Mouse (Mus musculus) kidney, embryonic 15.5 days (tissue): ENCODE results near the gene Rad9a. TPM values are rescaled to one million over a fixed set of nuclear protein-coding genes. Genes with fewer than 3 reads are reported as not detected.
A peak's percentile ranks its signal among the peaks of the same experiment; 100 is the strongest.

Source experiments
- ATAC-seq: fragments of 200-750 bp; cut with Nextera tagmentation; replicated peaks from 2 replicates; pipeline ENCODE4 v1.8.0; 2017; ENCODE audit warnings: moderate TSS enrichment; ENCODE audit not compliant: low FRiP score
- H3K27ac ChIP-seq: fragments of 300-500 bp; sonication (generic); 2 replicates; pipeline ENCODE4 v1.5.1; 2015; ENCODE audit warnings: mild to moderate bottlenecking, inconsistent platforms
- H3K27me3 ChIP-seq: fragments of 300-500 bp; sonication (generic); 2 replicates; pipeline ENCODE4 v1.6.1; 2015; ENCODE audit warnings: inconsistent platforms
- H3K36me3 ChIP-seq: fragments of 300-500 bp; sonication (generic); 2 replicates; pipeline ENCODE4 v1.6.1; 2015; ENCODE audit warnings: inconsistent platforms
- H3K4me1 ChIP-seq: fragments of 300-500 bp; sonication (generic); 2 replicates; pipeline ENCODE4 v1.6.1; 2015; ENCODE audit warnings: inconsistent platforms
- H3K4me2 ChIP-seq: fragments of 300-500 bp; sonication (generic); 2 replicates; pipeline ENCODE4 v1.6.1; 2015; ENCODE audit warnings: moderate library complexity, mild to moderate bottlenecking, inconsistent platforms
- H3K4me3 ChIP-seq: fragments of 300-500 bp; sonication (generic); replicated peaks from 2 replicates; pipeline ENCODE4 v1.5.1; 2015; ENCODE audit warnings: mild to moderate bottlenecking, inconsistent platforms
- H3K9ac ChIP-seq: fragments of 300-500 bp; sonication (generic); 2 replicates; pipeline ENCODE4 v1.6.1; 2015; ENCODE audit warnings: mild to moderate bottlenecking, inconsistent platforms
- H3K9me3 ChIP-seq: fragments of 300-500 bp; sonication (generic); replicated peaks from 2 replicates; pipeline ENCODE4 v1.6.1; 2016; ENCODE audit warnings: inconsistent platforms
- WGBS: fragments of 180-500 bp; shearing (Covaris S2); methylation state at CpG from one replicate; pipeline ENCODE4 v1.1.7; 2015; ENCODE audit warnings: mixed read lengths; 5-methylcytosine and 5-hydroxymethylcytosine counted together
- polyA plus RNA-seq: library from polyadenylated mRNA; unstranded; fragments of >200 nt; fragmentation: Nextera tagmentation; extraction: Ambion mirVana; gene quantifications from 2 replicates; pipeline ENCODE4 v1.2.1, GENCODE M21; 2015

Gene Rad9a
- polyA plus RNA-seq, 1 experiment from 2014 or later: 38.2 TPM

DNA sequence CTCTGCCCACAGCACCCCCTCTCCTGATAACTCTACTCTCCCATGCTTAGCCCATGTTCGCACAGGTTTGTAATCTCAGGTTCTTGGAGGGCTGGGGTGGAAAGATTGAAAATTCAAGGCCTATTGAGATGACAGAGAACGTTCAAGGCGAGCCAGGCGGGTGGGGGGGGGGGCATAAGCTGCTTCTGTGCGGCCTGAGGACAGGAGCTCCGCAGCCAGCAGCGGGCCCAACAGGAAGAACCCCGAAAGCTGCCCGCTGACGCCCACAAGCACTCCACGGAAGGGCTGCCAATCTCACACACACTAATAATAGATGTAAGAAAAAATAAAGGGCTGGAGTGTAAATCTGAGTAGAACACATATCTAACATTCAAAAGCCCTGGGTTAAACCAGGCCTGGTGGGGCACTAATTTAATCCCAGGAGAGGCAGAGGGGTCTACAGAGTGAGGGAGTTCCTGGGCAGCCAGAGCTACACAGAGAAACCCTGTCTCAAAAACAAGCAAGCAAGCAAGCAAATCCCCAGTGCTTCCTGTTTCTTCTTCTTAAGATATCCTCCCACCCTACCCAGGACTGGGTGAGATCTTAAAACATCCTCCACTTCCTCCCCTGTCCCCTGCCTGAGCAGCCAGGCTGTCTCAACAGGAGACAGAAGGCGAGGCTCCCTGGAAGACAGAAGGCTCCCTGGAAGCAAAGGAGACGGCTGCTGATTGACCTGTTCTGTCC is 2.3 kb upstream of the Rad9a start:
- Histone ChIP-seq H3K27me3 (peaks cover 5% of the 10 kb centered on the region; the same call in 1 of the 2 replicates), H3K4me3 (no peak overlapping the region), H3K9ac (no peak overlapping the region), H3K27ac (peak overlapping the region; percentile 15; the same call in 1 of the 2 replicates), H3K4me1 (peaks cover 29% of the 10 kb centered on the region), H3K36me3 (peaks cover 14% of the 10 kb centered on the region), H3K4me2 (no peak overlapping the region), H3K9me3 (no peaks in the 10 kb centered on the region)
- 65% methylated on average over 13 of the region's 13 CpGs for WGBS
- ATAC-seq: no peak

DNA sequence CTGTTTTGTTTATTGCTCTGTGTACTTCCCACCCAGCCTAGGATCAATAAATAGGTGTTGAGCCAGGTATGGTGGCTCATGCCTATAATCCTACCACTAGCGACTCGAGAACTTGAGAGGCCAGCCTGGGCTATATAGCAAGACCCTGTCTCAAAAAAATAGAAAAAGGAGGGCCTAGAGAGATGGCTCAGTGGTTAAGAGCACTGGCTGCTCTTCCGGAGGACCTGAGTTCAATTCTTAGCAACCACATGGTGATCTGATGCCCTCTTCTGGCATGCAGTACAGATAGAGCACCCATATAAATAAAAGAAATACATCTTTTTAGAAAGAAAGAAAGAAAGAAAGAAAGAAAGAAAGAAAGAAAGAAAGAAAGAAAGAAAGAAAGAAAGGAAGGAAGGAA is 1.7 kb upstream of the Rad9a start:
- Histone ChIP-seq H3K27me3 (peaks cover 5% of the 10 kb centered on the region; the same call in 1 of the 2 replicates), H3K4me3 (no peak overlapping the region), H3K27ac (no peak overlapping the region), H3K4me1 (peaks cover 29% of the 10 kb centered on the region), H3K9ac (no peak overlapping the region), H3K36me3 (peaks cover 20% of the 10 kb centered on the region), H3K9me3 (no peaks in the 10 kb centered on the region), H3K4me2 (no peak overlapping the region)
- no peak for ATAC-seq
- WGBS: 63% methylated on average over 3 of the region's 3 CpGs

- Histone ChIP-seq H3K36me3 (peaks cover 30% of the 10 kb centered on the region), H3K27ac (peak overlapping the region; percentile 49; the same call in 1 of the 2 replicates), H3K9me3 (no peaks in the 10 kb centered on the region), H3K4me1 (peaks cover 37% of the 10 kb centered on the region), H3K4me2 (peak overlapping the region; percentile 92), H3K27me3 (peaks cover 5% of the 10 kb centered on the region; the same call in 1 of the 2 replicates), H3K9ac (peak overlapping the region; percentile 75), H3K4me3 (peak overlapping the region; percentile 76)
- 21% methylated on average over 7 of the region's 7 CpGs for WGBS
- no peak for ATAC-seq
Measured at GRCm38 (mm10) chr19:4202149-4202548, 687 bp upstream of the Rad9a start.

GRCm38 (mm10) chr19:4197180-4197579 is 4.3 kb downstream of the Rad9a start:
- no peak overlapping the region for H3K4me2 ChIP-seq
- H3K4me3 ChIP-seq: no peak overlapping the region
- no peak for ATAC-seq
- peaks cover 70% of the 10 kb centered on the region for H3K36me3 ChIP-seq
- H3K27ac ChIP-seq: 0 out of 2 replicates have a peak overlapping the region, but pooled peaks have one; percentile 45
- no peaks in the 10 kb centered on the region for H3K9me3 ChIP-seq
- H3K9ac ChIP-seq: no peak overlapping the region; the same call in 1 of the 2 replicates
- H3K27me3 ChIP-seq: no peaks in the 10 kb centered on the region
- WGBS: 63% methylated on average over 3 of the region's 3 CpGs
- peaks cover 72% of the 10 kb centered on the region for H3K4me1 ChIP-seq

- ATAC-seq: no peak
- no peak overlapping the region for H3K4me2 ChIP-seq
- no peaks in the 10 kb centered on the region for H3K27me3 ChIP-seq
- no peaks in the 10 kb centered on the region for H3K9me3 ChIP-seq
- 6% methylated on average over 5 of the region's 5 CpGs for WGBS
- peaks cover 70% of the 10 kb centered on the region for H3K36me3 ChIP-seq
- H3K4me3 ChIP-seq: no peak overlapping the region
- H3K4me1 ChIP-seq: peaks cover 67% of the 10 kb centered on the region
- H3K27ac ChIP-seq: peak overlapping the region; percentile 45
- H3K9ac ChIP-seq: no peak overlapping the region
Measured at GRCm38 (mm10) chr19:4196548-4196947, 4.9 kb downstream of the Rad9a start.

DNA sequence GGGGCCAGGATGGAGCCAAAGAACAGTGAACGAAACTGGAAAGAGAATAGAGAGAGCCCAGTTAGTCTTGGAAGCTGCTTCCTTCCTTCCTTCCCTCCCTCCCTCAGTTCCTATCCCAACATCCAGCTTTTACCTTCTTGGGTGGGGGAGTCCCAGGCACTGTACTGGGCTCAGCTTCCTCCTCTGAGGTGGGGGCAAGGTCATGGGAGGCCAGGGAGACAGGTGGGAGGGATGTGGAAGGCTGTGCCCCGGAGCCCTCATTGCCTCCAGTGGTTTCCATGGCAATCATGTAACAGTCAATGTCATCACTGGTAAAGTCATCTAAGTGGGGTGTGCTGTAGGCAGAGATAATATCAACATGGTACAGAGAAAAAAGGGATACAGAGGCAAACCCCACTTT is 5.4 kb downstream of the Rad9a start:
- Histone ChIP-seq H3K4me1 (peaks cover 72% of the 10 kb centered on the region), H3K9ac (no peak overlapping the region), H3K36me3 (peaks cover 70% of the 10 kb centered on the region), H3K27ac (peak overlapping the region; percentile 45), H3K4me2 (no peak overlapping the region), H3K27me3 (no peaks in the 10 kb centered on the region), H3K9me3 (no peaks in the 10 kb centered on the region), H3K4me3 (no peak overlapping the region)
- no peak for ATAC-seq
- WGBS: 27% methylated on average over 2 of the region's 2 CpGs

DNA sequence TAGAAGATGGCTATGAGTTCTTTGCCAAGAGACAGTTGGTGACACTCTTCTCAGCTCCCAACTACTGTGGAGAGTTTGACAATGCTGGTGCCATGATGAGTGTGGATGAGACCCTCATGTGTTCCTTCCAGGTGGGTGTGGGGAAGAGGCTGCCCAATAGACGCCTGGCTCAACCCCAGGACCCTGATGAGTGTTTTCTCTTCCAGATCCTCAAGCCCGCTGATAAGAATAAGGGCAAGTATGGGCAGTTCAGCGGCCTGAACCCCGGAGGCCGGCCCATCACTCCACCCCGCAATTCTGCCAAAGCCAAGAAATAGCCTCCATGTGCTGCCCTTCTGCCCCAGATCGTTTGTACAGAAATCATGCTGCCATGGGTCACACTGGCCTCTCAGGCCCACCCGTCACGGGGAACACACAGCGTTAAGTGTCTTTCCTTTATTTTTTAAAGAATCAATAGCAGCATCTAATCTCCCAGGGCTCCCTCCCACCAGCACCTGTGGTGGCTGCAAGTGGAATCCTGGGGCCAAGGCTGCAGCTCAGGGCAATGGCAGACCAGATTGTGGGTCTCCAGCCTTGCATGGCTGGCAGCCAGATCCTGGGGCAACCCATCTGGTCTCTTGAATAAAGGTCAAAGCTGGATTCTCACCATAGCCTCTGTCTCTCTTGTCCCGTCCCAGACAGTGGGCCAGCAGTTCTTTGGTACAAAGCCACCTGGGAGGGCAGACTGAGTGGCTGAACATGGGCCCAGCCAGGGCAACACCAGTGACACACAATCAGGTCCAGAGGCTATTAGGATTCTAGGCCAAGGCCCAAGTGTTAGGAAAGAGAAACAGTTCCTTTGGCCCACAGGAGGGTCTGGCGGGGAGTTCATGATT is 6.4 kb downstream of the Rad9a start:
- H3K4me1 ChIP-seq: peaks cover 70% of the 10 kb centered on the region
- H3K4me3 ChIP-seq: no peak overlapping the region
- no peaks in the 10 kb centered on the region for H3K9me3 ChIP-seq
- H3K9ac ChIP-seq: no peak overlapping the region
- 0 out of 2 replicates have a peak overlapping the region, but pooled peaks have one; percentile 45 for H3K27ac ChIP-seq
- WGBS: 76% methylated on average over 12 of the region's 12 CpGs
- no peaks in the 10 kb centered on the region for H3K27me3 ChIP-seq
- peaks cover 67% of the 10 kb centered on the region for H3K36me3 ChIP-seq
- 0 out of 2 replicates have a peak overlapping the region, but pooled peaks have one; percentile 77 for H3K4me2 ChIP-seq
- no peak for ATAC-seq

- no peaks in the 10 kb centered on the region for H3K27me3 ChIP-seq
- peak overlapping the region; percentile 87; the same call in 1 of the 2 replicates for H3K4me3 ChIP-seq
- WGBS: 83% methylated on average over 8 of the region's 8 CpGs
- ATAC-seq: no peak
- peaks cover 64% of the 10 kb centered on the region for H3K4me1 ChIP-seq
- peaks cover 59% of the 10 kb centered on the region for H3K36me3 ChIP-seq
- H3K9ac ChIP-seq: no peak overlapping the region
- no peaks in the 10 kb centered on the region for H3K9me3 ChIP-seq
- H3K4me2 ChIP-seq: 0 out of 2 replicates have a peak overlapping the region, but pooled peaks have one; percentile 77
- H3K27ac ChIP-seq: no peak overlapping the region
Measured at GRCm38 (mm10) chr19:4194021-4194724, 7.3 kb downstream of the Rad9a start.

- peaks cover 49% of the 10 kb centered on the region for H3K36me3 ChIP-seq
- H3K27ac ChIP-seq: peak overlapping the region; percentile 98; the same call in 1 of the 2 replicates
- no peak for ATAC-seq
- H3K9me3 ChIP-seq: no peaks in the 10 kb centered on the region
- H3K4me2 ChIP-seq: peak overlapping the region; percentile 77
- WGBS: 59% methylated on average over 6 of the region's 6 CpGs
- H3K4me1 ChIP-seq: peaks cover 65% of the 10 kb centered on the region
- H3K9ac ChIP-seq: peak overlapping the region; percentile 99
- no peaks in the 10 kb centered on the region for H3K27me3 ChIP-seq
- H3K4me3 ChIP-seq: peak overlapping the region; percentile 87
Measured at GRCm38 (mm10) chr19:4193129-4193528, 8.3 kb downstream of the Rad9a start.

- Histone ChIP-seq H3K4me2 (peak overlapping the region; percentile 77), H3K36me3 (peaks cover 42% of the 10 kb centered on the region), H3K27ac (peak overlapping the region; percentile 98), H3K9me3 (no peaks in the 10 kb centered on the region), H3K4me1 (peaks cover 65% of the 10 kb centered on the region), H3K27me3 (no peaks in the 10 kb centered on the region), H3K4me3 (peak overlapping the region; percentile 87), H3K9ac (peak overlapping the region; percentile 99)
- peak; percentile 57; the same call in 1 of the 2 replicates for ATAC-seq
- under 1% methylated on average over 51 of the region's 52 CpGs for WGBS
Measured at GRCm38 (mm10) chr19:4192251-4192985, 9.0 kb downstream of the Rad9a start.
